Mouse (Mus musculus): ENCODE data around the gene Gm36028. TPM values are rescaled to one million over a fixed set of nuclear protein-coding genes. Genes with fewer than 3 reads are reported as not detected.

Gm36028 gene
- polyA plus RNA-seq, 1 experiment, result 0.15 TPM

DNA sequence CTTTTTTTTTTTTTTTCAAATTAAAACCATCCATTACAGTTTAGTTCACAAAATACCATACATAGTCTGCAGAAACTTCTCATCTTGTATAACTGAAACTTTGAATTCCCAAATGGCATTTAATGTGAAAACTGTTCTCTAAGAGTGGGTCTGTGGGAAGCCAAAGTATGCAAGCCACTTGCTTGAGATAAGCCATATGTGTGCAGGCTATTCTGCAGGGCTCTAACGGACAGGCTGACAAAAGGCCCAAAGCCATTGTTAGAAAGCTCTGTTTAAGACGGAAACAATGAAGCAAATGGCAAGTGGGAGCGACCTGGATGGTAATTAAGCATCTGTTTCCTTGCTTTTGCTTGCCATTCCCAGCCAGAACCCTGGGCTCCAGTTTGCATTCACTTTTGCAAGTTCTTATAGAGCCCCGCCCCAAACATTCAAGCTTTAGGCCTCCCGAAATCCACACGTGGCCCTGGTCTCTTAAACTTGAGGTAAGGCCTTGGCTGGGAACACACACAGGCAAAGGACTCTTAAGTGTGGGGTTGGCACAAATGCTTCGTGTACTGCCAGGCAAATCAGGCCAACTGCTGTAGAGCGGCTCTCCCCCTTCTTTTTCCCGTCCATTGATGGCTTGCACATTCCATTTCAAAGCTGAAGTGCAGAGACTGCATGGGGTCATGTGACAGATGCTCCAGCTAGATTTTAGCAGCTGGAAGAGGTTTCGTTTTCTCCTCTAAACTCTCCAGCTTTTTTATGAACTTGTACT is 51.9 kb downstream of the Gm36028 start:
- DNase-seq (ENCODE audit: low spot score), result no peak

GRCm38 (mm10) chr16:37807269-37807668 is 53.7 kb downstream of the Gm36028 start:
- no peak for DNase-seq (ENCODE audit: low spot score)

GRCm38 (mm10) chr16:37805746-37806495 is 55.0 kb downstream of the Gm36028 start:
- no peak for DNase-seq (ENCODE audit: low spot score)

DNA sequence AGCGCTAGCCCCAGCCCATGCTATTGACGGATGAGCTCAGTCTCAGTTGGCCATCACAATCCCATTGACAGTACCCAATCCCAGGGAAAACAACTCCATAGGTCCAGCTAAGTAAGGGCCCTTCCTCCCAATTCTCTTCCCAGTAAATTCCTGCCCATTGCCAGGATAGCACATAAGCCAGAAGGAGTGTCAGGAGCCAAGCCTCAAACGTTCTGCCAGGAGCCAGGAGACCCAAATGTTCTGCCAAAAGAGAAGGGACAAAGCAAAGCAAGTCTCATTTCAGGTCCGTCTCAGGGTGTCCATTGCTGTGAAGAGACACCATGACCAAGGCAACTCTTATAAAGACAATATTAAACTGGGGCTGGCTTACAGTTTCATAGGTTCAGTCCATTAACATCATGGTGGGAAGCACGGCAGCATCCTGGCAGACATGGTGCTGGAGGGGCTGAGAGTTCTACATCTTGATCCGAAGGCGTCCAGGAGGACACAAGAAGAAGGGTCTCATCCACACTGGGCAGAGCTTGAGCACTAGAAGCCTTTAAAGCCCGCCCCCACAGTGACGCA is 57.5 kb downstream of the Gm36028 start:
- DNase-seq (ENCODE audit: low spot score), result no peak

DNA sequence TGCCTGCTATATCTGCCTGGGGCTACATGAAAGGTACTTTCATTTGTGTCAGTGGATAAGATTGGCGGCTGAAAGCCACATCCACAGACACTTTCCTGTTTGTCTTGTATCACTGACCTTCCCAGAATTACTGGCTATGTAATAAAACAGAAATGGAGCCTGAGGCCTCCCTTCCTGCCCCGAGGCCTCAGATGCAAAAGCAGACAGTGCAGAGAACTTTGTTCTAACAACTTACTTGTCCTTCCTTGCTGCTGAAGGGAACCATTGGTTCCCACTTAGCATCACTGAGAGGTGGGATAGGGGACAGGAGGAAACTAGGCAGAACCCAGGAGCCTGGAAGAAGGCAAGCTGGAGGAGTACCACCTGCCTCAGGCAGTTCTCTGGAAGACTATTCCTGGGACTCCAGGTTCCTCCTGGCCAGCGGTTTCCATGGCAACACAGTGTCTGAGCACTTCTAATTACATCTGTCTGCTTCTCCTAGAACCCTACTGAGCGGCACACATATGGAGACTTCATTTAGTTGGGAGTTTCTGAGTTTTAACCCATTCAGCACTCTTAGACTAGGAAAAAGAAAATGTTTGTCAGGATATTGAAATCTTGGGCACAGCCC is 58.2 kb downstream of the Gm36028 start:
- no peak for DNase-seq (ENCODE audit: low spot score)

GRCm38 (mm10) chr16:37801097-37801496 is 59.8 kb downstream of the Gm36028 start:
- no peak for DNase-seq (ENCODE audit: low spot score)

Other genes starting within 250 kb of the Gm36028 start
- 46.2 and 52.4 TPM in 2 replicates for gene Ndufb4, start 206.7 kb downstream of the Gm36028 start, polyA plus RNA-seq (2012; rRNA removed)
- gene Fstl1, start 84.3 kb downstream of the Gm36028 start, polyA plus RNA-seq (2012; rRNA removed), result 246 and 266 TPM in 2 replicates
- gene Lrrc58, start 7.2 kb upstream of the Gm36028 start, polyA plus RNA-seq (2012; rRNA removed), result 26.5 and 33.0 TPM in 2 replicates
- 0.19 TPM in 2 replicates for gene Gpr156, start 55.4 kb upstream of the Gm36028 start, polyA plus RNA-seq (2012; rRNA removed)
- 10.4 and 18.8 TPM in 2 replicates for gene Gsk3b, start 227.9 kb upstream of the Gm36028 start, polyA plus RNA-seq (2012; rRNA removed)